Mouse (Mus musculus) adrenal gland, adult (tissue): Measurements from ENCODE around the gene Vsx1.
A peak's percentile ranks its signal among the peaks of the same experiment; 100 is the strongest.

Experiments
- DNase-seq, 2 experiments: peaks; one replicate each; pipeline ENCODE4 v3.0.0; 2022 to 2023; ENCODE audit warnings: low spot score in 1 of 2; ENCODE audit not compliant: inconsistent age in 2 of 2

The Vsx1 gene

DNA sequence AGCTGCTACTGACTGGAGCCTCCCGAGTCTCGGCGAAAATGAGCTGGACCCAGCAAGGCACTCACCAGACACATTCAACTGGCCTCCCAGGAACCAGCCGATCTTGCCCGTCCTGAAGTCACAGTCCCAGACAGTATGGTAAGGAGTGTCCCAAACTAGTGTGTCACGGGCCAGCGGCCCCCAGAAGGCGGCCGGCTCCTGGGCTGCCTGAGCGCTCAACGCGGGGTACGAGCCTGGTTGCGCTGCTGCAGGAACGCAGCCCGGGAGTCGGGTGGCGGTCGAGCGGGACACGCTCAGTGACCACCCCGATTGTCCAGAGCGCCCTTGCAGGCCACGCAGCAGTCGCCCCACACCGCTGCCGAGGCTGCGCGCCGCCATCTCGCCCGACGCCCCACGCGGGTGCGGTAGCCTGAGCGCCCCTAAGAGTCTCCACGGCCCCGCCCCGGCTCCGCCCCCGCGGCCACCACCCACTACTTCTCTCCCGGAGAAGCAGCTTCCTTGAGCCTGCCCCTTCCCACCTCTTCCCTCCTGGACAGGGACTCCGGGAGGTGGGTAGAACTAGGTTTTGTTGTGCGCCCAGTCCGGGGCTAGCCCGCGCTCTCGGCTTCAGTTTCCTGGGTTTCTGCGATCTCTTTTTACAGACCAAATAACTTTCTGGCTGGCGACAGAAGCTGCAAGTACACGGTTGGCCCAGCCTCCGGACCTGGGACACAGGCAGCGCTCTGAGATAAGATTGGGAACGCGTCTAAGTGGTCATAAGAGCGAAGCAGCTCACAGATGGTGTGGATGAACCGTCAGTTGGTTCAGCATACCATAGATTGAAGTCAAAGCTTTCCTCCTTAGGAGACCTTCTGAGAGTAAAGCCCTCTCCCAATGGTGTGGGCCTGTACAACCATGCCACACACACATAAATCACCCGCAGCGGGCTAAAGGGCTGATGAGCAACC lies 21.1 kb downstream of the Vsx1 start, which contains the start of gene Acss1:
Acss1 (minus strand) TSS at position 681 of the 947 bp plus-strand sequence.
- peak; percentile 81 to 89 for DNase-seq

- peak; percentile 17 to 49 for DNase-seq
These were observed 21.9 kb downstream of the Vsx1 start for GRCm38 (mm10) chr2:150667065-150667819.

DNA sequence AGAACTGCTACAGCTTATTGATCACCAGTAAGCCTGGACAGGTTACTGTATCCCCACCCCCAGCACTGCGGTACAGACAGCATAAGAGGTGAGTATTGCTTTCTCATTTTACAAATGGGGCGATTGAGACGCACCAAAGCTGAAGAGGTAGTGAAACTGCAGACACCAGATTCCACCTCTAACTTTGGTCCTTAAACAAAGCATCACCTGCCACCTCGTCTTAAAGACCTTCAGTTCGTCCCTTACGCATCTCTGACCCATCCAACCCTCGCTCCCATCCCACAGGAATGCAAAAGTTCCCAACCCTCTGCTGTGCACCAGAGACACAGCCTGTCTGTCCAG lies 22.5 kb downstream of the Vsx1 start:
- DNase-seq = no peak

DNA sequence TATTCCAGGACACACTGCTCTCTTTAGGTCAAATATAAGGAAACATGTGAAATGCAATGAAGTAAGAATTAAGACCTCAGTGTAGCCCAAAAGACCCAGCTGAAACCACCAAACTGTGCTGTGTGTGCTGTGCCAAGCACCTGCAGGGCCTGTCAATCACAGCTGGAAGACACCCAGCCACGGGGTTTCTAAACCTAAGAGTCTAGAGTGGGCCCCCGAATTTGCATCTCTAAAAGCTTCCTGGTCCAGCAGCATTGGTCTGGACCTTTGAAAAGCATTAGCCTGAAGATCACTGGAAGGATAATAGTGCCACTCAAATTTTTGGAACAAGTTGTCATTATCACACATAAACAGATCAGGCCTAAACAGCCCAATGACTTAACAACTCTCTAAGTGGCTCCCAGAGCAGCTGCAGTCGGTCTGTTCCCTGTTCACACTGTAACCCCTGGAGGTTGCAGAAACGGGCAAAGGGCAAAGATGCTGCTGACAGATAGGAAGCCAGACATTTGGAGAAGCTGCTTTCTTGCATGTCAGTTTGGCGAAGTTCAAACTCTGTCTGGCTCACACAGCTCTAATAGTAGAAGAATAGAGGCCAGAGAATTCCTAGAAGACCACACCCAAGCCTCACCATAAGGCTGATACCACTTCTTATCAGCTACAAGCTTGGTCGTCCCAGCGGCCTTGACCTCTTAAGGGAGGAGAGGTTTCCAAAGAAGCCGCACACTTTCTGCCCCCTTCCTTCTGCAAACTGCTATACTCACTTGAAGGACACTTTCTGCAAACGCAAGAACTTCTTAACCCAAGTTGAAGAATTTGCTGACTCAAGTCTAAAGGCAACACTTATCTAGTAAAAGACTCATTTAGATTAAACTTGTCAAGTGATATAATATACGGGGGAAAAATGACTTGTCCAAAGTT lies 23.4 kb downstream of the Vsx1 start:
- peak in 1 of 2 experiments; percentile 34 for DNase-seq

- no peak for DNase-seq
These were observed 24.2 kb downstream of the Vsx1 start for GRCm38 (mm10) chr2:150665006-150665405.

DNA sequence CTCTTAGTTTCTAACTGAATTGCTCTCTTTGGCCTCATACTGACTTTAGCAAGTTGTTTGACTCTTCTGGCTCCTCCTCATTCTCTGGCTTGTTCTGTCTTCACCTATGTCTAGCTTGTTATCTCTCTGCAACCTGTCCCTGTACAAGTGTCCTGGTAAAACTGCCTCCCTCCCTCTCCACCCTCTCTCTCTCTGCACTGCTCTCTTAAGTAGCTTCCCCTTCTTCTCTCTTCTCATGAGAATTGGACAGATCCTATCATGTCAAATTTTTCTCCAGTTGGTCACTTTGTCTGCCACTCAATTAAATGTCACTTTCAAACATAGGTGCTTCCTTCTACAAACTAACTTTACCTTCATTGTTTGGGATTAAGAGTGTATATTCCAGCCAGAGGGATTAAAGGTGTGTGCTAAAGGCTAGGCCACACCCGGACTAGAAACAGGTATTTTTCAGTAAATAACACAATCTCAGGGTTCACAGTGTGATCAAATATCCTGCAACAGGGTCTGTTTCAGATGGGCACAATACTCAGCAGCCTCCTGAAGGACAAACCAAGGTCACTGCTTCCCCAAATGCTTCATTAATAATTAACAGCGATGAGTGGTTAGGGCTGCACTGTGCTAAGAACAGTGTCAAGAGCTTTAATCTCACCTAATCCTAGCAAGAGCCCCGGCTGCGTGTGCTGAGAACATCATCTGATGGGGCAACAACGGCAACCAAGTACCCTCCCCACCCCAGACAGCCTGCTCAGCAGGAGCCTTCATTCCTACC lies 24.8 kb downstream of the Vsx1 start:
- DNase-seq = no peak

GRCm38 (mm10) chr2:150663255-150663654 lies 25.9 kb downstream of the Vsx1 start:
- peak in 1 of 2 experiments; percentile 32 for DNase-seq

DNA sequence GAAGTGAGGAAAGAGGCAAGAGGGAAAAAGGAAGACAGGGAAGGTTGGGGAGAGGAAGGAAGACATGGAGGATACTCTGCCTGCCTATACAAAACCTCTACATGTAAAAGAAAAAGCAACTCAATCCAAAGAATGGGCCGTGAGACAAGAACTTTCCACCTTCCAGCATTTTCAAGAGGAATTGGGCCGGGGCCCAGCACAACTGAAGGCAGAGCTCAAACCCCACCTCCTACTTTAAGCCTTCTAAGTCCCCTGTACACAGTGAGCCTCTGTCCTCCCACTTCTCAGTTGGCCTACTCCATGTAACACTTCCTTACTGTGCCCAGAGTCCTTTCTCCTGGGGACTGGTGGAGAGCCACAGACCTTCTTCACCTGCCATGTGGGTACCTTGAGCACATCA lies 27.2 kb downstream of the Vsx1 start:
- DNase-seq = no peak

DNA sequence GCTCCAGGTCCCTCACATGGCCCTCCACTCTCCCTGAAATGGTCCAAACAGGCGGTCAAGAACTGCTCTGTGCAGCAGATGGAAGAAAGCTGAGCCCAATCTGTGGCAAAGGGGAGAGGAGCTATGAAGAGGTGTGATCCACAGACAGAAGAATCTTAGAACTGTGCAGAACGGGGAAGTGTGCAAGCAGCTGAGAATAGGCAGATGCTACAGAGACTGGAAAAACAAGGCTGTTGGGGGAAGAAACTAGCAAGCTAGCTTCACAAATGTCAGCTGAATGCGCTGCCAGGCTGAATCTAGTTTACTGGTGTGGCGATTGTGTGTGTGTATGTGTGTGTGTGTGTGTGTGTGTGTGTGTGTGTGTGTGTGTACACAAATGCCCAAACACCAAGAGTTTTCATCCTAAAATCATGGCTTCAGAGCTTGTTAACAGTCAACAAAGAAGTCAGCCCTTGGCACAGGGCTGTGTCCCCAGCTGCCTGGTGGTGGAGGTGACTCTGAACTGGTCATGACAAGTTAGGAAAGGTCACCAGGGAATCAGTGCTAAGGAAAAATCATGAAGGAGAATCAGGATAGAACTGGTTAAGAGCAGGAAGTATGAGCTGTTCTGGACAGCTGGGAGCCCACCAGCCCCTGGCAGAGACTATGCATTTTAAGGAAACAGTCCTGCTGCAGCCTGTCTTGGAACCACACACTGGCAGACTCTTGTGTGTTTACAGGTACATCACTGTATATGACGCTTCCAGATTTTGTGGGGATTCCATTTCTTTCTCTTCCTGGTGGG lies 28.3 kb downstream of the Vsx1 start:
- no peak for DNase-seq

DNA sequence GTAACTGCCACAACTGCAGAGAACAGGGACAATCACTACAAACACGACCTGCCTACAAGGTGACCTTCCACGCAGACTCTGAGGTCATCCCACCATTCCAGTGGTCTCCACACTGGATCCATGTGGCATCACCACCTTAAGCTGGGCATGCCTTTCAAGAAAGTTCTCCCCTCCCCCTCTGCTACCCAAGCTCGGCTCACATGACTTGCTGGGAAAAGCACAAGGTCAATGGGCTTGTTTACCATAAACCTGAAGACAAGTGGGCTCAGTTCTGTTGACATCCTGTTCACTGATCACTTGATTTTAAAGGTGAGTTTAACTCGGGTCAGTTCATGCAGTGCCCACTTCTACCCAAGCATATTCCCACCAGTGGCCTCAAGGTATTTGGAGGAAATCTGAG lies 29.1 kb downstream of the Vsx1 start:
- DNase-seq = no peak

GRCm38 (mm10) chr2:150656975-150657768 lies 32.0 kb downstream of the Vsx1 start:
- no peak for DNase-seq

GRCm38 (mm10) chr2:150656112-150656511 lies 33.0 kb downstream of the Vsx1 start:
- DNase-seq = no peak

DNA sequence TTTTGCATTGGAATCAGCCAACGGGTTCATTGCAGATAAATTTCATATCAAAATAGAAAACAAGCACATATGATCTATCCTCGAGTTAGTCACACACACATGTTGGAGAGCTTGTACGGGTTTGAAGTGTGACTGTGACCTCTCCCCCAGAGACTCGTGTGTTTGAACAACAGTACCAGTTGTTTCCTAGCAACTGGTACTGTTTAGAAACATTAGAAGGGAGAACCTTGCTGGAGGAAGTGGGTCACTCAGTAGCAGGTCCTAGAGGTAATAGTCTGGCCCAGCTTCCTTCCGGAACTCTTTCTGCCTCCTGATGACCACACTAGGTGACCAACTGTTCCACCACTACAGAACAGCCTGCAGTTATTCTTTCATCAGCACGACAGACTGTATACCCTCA lies 33.9 kb downstream of the Vsx1 start:
- DNase-seq = no peak

DNA sequence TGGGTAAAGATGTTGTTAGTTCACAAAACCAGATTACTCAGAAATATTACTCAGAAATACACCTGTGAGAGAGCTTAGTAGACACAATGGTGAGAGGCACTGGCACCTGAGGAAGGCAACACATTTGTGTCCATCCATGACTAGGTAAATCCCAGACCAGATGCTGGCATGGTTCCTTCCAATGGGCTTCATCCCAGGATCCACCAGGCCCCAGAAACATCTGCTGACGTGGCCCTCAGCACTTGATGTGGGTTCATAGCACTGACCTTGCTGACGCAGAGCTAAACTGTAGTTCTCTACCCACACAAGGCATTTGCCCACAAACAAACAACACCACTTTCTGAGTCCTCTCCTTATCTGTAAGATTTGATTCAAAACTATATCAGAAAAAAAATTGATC lies 34.3 kb downstream of the Vsx1 start:
- DNase-seq = no peak

GRCm38 (mm10) chr2:150651366-150651765 lies 37.8 kb downstream of the Vsx1 start:
- DNase-seq = no peak

GRCm38 (mm10) chr2:150650511-150651074 lies 38.6 kb downstream of the Vsx1 start:
- peak in 1 of 2 experiments; percentile 35 for DNase-seq

- no peak for DNase-seq
These were observed 40.8 kb downstream of the Vsx1 start for GRCm38 (mm10) chr2:150648300-150648895.
